Mouse (Mus musculus): ENCODE measurements around the gene Disp1. TPM values are rescaled to one million over a fixed set of nuclear protein-coding genes. Genes with fewer than 3 reads are reported as not detected.

The Disp1 gene
- total RNA-seq, 2 experiments from 2014 or later, result 7.6 to 8.3 TPM

- peak; percentile 51 to 70 for DNase-seq
These were observed 180.4 kb downstream of the Disp1 start for GRCm38 (mm10) chr1:183040847-183041382.

- no peak for DNase-seq
These were observed 181.2 kb downstream of the Disp1 start for GRCm38 (mm10) chr1:183039881-183040708.

- DNase-seq, result no peak
These were observed 181.9 kb downstream of the Disp1 start for GRCm38 (mm10) chr1:183039404-183039803.

Small RNA genes within 50 kb of the gene (microRNA-seq; reads per million reads assigned to microRNA genes)
- 0 reads per million in 2 experiments for gene Gm24975

Other genes with a start within 250 kb of the Disp1 start
- 10 to 100 TPM; 28.4 to 29.0 TPM for gene Aida, start 75.1 kb upstream of the Disp1 start, total RNA-seq (2021)
- 10 to 100 TPM; 29.4 to 31.9 TPM for gene Brox, start 75.7 kb upstream of the Disp1 start, total RNA-seq (2021)
- gene Mia3, start 148.0 kb upstream of the Disp1 start, total RNA-seq (2021), result 100 to 1,000 TPM; 111 to 137 TPM
- 10 to 100 TPM; 19.5 to 22.6 TPM for gene Taf1a, start 167.5 kb upstream of the Disp1 start, total RNA-seq (2021)
- gene Hhipl2, start 196.7 kb upstream of the Disp1 start, total RNA-seq (2021), result not detected

All from heart, adult 18-20 months (tissue).